Mouse (Mus musculus) heart, embryonic 14.5 days (tissue): ENCODE results near the gene Ndufs7. TPM values are rescaled to one million over a fixed set of nuclear protein-coding genes. Genes with fewer than 3 reads are reported as not detected.
"Not testable (repeated sequence)": the region's sequence is repeated elsewhere in the genome, so short reads cannot be mapped to it uniquely, and the experiment has no call there.

Source experiments
- ATAC-seq: fragments of 200-750 bp; cut with Nextera tagmentation; 2 replicates; pipeline ENCODE4 v1.8.0; 2017; ENCODE audit warnings: low read depth, moderate TSS enrichment; ENCODE audit not compliant: insufficient number of reproducible peaks, insufficient read depth, low FRiP score
- H3K27ac ChIP-seq, 2 experiments: fragments of 200-500 bp in 1 of 2; fragments of 300-500 bp in 1 of 2; sonication (generic) in 1 of 2; replicated peaks in 1 of 2; 2 replicates each; pipeline ENCODE4 v1.5.1; 2012 to 2014; ENCODE audit warnings: low read depth in 2 of 2, low read length in 2 of 2, control low read depth in 1 of 2, mild to moderate bottlenecking in 1 of 2, mixed read lengths in 1 of 2; ENCODE audit not compliant: control insufficient read depth in 1 of 2, insufficient read depth in 1 of 2
- H3K27me3 ChIP-seq: fragments of 300-500 bp; sonication (generic); 2 replicates; pipeline ENCODE4 v1.6.1; 2014; ENCODE audit warnings: mild to moderate bottlenecking, low read length, control low read depth; ENCODE audit not compliant: control insufficient read depth, insufficient read depth
- H3K36me3 ChIP-seq: fragments of 300-500 bp; sonication (generic); 2 replicates; pipeline ENCODE4 v1.6.1; 2014; ENCODE audit warnings: mild to moderate bottlenecking, control low read depth, low read length, mixed read lengths; ENCODE audit not compliant: control insufficient read depth, insufficient read depth
- H3K4me1 ChIP-seq, 2 experiments: fragments of 200-500 bp in 1 of 2; fragments of 300-500 bp in 1 of 2; sonication (generic) in 1 of 2; 2 replicates each; pipeline ENCODE4 v1.6.1; 2012 to 2014; ENCODE audit warnings: low read length in 2 of 2, control low read depth in 1 of 2, mixed read lengths in 1 of 2; ENCODE audit not compliant: control insufficient read depth in 2 of 2, insufficient read depth in 2 of 2
- H3K4me2 ChIP-seq: fragments of 300-500 bp; sonication (generic); 2 replicates; pipeline ENCODE4 v1.6.1; 2014; ENCODE audit warnings: mild to moderate bottlenecking, low read length
- H3K4me3 ChIP-seq, 2 experiments: fragments of 200-500 bp in 1 of 2; fragments of 300-500 bp in 1 of 2; sonication (generic) in 1 of 2; 2 replicates each; pipeline ENCODE4 v1.5.1; 2012 to 2014; ENCODE audit warnings: low read length in 2 of 2, mild to moderate bottlenecking in 2 of 2, control low read depth in 1 of 2, low read depth in 1 of 2, moderate library complexity in 1 of 2; ENCODE audit not compliant: control insufficient read depth in 1 of 2, insufficient read depth in 1 of 2
- H3K9ac ChIP-seq: fragments of 300-500 bp; sonication (generic); 2 replicates; pipeline ENCODE4 v1.6.1; 2014; ENCODE audit warnings: mild to moderate bottlenecking, low read length
- H3K9me3 ChIP-seq: fragments of 300-500 bp; sonication (generic); 2 replicates; pipeline ENCODE4 v1.6.1; 2016; ENCODE audit warnings: low read length, control low read depth; ENCODE audit not compliant: control insufficient read depth
- WGBS: fragments of 180-500 bp; shearing (Covaris S2); extraction: QIAGEN DNeasy Blood & Tissue Kit; methylation state at CpG from one replicate; pipeline ENCODE4 v1.1.7; 2014; 5-methylcytosine and 5-hydroxymethylcytosine counted together
- polyA plus RNA-seq: library from polyadenylated mRNA; unstranded; fragments of >200 nt; fragmentation: Nextera tagmentation; extraction: Ambion mirVana; gene quantifications from 2 replicates; pipeline ENCODE4 v1.2.1, GENCODE M21; 2014

The Ndufs7 gene
- polyA plus RNA-seq, 1 experiment from 2014 or later: 734 TPM

GRCm38 (mm10) chr10:80242607-80243006 is 6.3 kb upstream of the Ndufs7 start:
- no peak for ATAC-seq
- peak overlapping the region; percentile 4 to 87 for H3K27ac ChIP-seq

GRCm38 (mm10) chr10:80244791-80245399 is 4.0 kb upstream of the Ndufs7 start:
- peaks cover 7 to 29% of the 10 kb centered on the region in 2 experiments for H3K4me1 ChIP-seq
- peaks cover 48% of the 10 kb centered on the region for H3K36me3 ChIP-seq
- ATAC-seq: no peak
- no peak overlapping the region for H3K4me3 ChIP-seq
- no peak overlapping the region for H3K9ac ChIP-seq
- WGBS: 42% methylated on average over 5 of the region's 5 CpGs
- no peaks in the 10 kb centered on the region for H3K9me3 ChIP-seq
- no peak overlapping the region for H3K4me2 ChIP-seq
- H3K27me3 ChIP-seq: no peaks in the 10 kb centered on the region
- H3K27ac ChIP-seq: no peak overlapping the region

More at GRCm38 (mm10) chr10:80242607-80243006, 6.3 kb upstream of the Ndufs7 start:
- H3K9ac ChIP-seq: no peak overlapping the region; the same call in 1 of the 2 replicates
- H3K36me3 ChIP-seq: peaks cover 71% of the 10 kb centered on the region
- H3K4me3 ChIP-seq: no peak overlapping the region
- 24% methylated on average over 3 of the region's 3 CpGs for WGBS
- H3K4me2 ChIP-seq: no peak overlapping the region
- no peaks in the 10 kb centered on the region for H3K27me3 ChIP-seq
- peaks cover 7 to 27% of the 10 kb centered on the region in 2 experiments for H3K4me1 ChIP-seq
- H3K9me3 ChIP-seq: no peaks in the 10 kb centered on the region

- H3K4me2 ChIP-seq: no peak overlapping the region
These were observed 3.3 kb upstream of the Ndufs7 start for GRCm38 (mm10) chr10:80245600-80245999.

GRCm38 (mm10) chr10:80247849-80248248 is 1.1 kb upstream of the Ndufs7 start:
- Histone ChIP-seq H3K36me3 (peaks cover 31% of the 10 kb centered on the region), H3K4me2 (0 out of 2 replicates have a peak overlapping the region, but pooled peaks have one; percentile 91), H3K27ac (no peak overlapping the region), H3K9ac (no peak overlapping the region), H3K4me3 (no peak overlapping the region), H3K4me1 (peaks cover 9 to 24% of the 10 kb centered on the region in 2 experiments), H3K27me3 (no peaks in the 10 kb centered on the region), H3K9me3 (no peaks in the 10 kb centered on the region)
- 54% methylated on average over 6 of the region's 6 CpGs for WGBS
- no peak for ATAC-seq

More at GRCm38 (mm10) chr10:80245600-80245999, 3.3 kb upstream of the Ndufs7 start:
- Histone ChIP-seq H3K27me3 (no peaks in the 10 kb centered on the region), H3K4me3 (no peak overlapping the region), H3K9ac (no peak overlapping the region), H3K4me1 (peaks cover 13 to 36% of the 10 kb centered on the region in 2 experiments), H3K9me3 (no peaks in the 10 kb centered on the region), H3K27ac (no peak overlapping the region), H3K36me3 (peaks cover 41% of the 10 kb centered on the region)
- ATAC-seq: no peak
- 3% methylated on average over 4 of the region's 4 CpGs for WGBS

GRCm38 (mm10) chr10:80248437-80248836 is 484 bp upstream of the Ndufs7 start:
- not testable (repeated sequence) for H3K27ac ChIP-seq, H3K9ac ChIP-seq, ATAC-seq, H3K27me3 ChIP-seq, H3K9me3 ChIP-seq
- H3K4me3 ChIP-seq: peak overlapping the region in 1 of 2 experiments; percentile 90; a peak in 3 of 4 replicates
- peaks cover 30% of the 10 kb centered on the region for H3K36me3 ChIP-seq
- peaks cover 9 to 19% of the 10 kb centered on the region in 2 experiments for H3K4me1 ChIP-seq
- H3K4me2 ChIP-seq: peak overlapping the region; percentile 91
- WGBS: 44% methylated on average over 3 of the region's 3 CpGs

GRCm38 (mm10) chr10:80250059-80250458 is 1.1 kb downstream of the Ndufs7 start:
- Histone ChIP-seq H3K4me3 (peak overlapping the region; percentile 82 to 90), H3K4me1 (peaks cover 9 to 19% of the 10 kb centered on the region in 2 experiments), H3K4me2 (peak overlapping the region; percentile 91), H3K9me3 (no peaks in the 10 kb centered on the region), H3K36me3 (peaks cover 34% of the 10 kb centered on the region), H3K9ac (peak overlapping the region; percentile 95), H3K27me3 (no peaks in the 10 kb centered on the region), H3K27ac (peak overlapping the region in 1 of 2 experiments; percentile 95; a peak in 3 of 4 replicates)
- 29% methylated on average over 2 of the region's 2 CpGs for WGBS
- no peak for ATAC-seq

- H3K9ac ChIP-seq: peak overlapping the region; percentile 95
- no peaks in the 10 kb centered on the region for H3K27me3 ChIP-seq
- ATAC-seq: no peak
- WGBS: 90% methylated on average over 4 of the region's 4 CpGs
- peaks cover 6 to 14% of the 10 kb centered on the region in 2 experiments for H3K4me1 ChIP-seq
- peak overlapping the region in 1 of 2 experiments; percentile 90; a peak in 1 of 4 replicates for H3K4me3 ChIP-seq
- H3K9me3 ChIP-seq: no peaks in the 10 kb centered on the region
- H3K36me3 ChIP-seq: peaks cover 39% of the 10 kb centered on the region
- H3K27ac ChIP-seq: no peak overlapping the region
- peak overlapping the region; percentile 91 for H3K4me2 ChIP-seq
These were observed 1.7 kb downstream of the Ndufs7 start for GRCm38 (mm10) chr10:80250573-80250972.
